Mouse (Mus musculus) megakaryocyte, embryonic 14.5 days (primary cell): Measurements from ENCODE around the gene Lrrc8a.

Source experiments
- FLI1 ChIP-seq: IDR thresholded peaks from 2 replicates; pipeline ENCODE4 v1.6.1; 2012; ENCODE audit warnings: low read length, inconsistent platforms, mixed read lengths
- GATA1 ChIP-seq: IDR thresholded peaks from 3 replicates; pipeline ENCODE4 v1.6.1; 2012; ENCODE audit warnings: mixed read lengths, low read length, inconsistent platforms, borderline replicate concordance

GRCm38 (mm10) chr2:30283193-30283592, 45.7 kb downstream of the Lrrc8a start:
- TF ChIP-seq GATA1, result no peak
- no peak for TF ChIP-seq FLI1
